In the genomic region with DNA sequence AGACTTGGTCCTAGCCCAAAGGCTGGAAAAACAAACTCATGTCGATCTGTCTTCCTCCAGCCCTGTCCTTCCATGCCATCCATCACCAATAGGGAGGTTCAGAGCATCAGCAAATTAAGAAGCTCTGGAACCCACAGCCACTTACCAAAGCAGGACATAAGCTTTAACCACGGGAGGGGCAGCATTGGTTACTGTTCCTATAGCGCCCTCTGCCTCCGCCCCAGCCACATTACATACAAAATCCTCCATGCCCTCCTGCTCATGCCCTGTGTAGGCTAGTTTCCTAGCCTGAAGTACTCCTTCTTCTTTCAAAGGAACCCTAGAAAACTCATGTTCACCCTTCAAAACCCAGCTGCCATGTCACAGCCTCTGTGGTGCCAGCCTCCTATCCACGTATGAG, we compare ENCODE assay signal across 8 mouse cellular contexts.
DNase-seq lines count a peak whose midpoint lies in the region; ATAC-seq and TF ChIP-seq lines count a peak whose summit lies in the region.

No protein-coding gene starts in this region.

- H3K4me2 ChIP-seq in kidney, embryonic 14.5 days (replicated peaks; ENCODE audit: low read depth, low read length): no peak overlapping the region
- H3K4me2 ChIP-seq in stomach, postnatal 0 days (replicated peaks; ENCODE audit: low read depth): no peak overlapping the region

- 20% methylated on average over 5 of the region's 5 CpGs for WGBS in kidney, embryonic 14.5 days
- 33% methylated on average over 5 of the region's 5 CpGs for WGBS in stomach, postnatal 0 days

- H3K27me3 ChIP-seq in kidney, embryonic 14.5 days (ENCODE audit: control insufficient read depth, insufficient read depth, low read length): no peaks in the 10 kb centered on the region
- no peaks in the 10 kb centered on the region for H3K27me3 ChIP-seq in stomach, postnatal 0 days (ENCODE audit: control insufficient read depth, insufficient read depth, low read length)

- peak; percentile 50 for DNase-seq in kidney, adult 11 months
- peak; percentile 37 for DNase-seq in adrenal gland, adult 8-10 months
- peak; percentile 54 for DNase-seq in embryo, embryonic 9.5 days (ENCODE audit: extremely low spot score)
- peak; percentile 69 for DNase-seq in induced T-regulatory cell, adult 2 months (ENCODE audit: low read depth)
- peak; percentile 32 to 60 for DNase-seq in left cerebral cortex, adult 8-10 months (ENCODE audit: low spot score in 2 of 2)
- DNase-seq in stomach, postnatal 0 days (ENCODE audit: low spot score): peak; percentile 55

- no peak overlapping the region for H3K27ac ChIP-seq in kidney, embryonic 14.5 days (ENCODE audit: low read depth, low read length)
- H3K27ac ChIP-seq in stomach, postnatal 0 days (replicated peaks): no peak overlapping the region

- peak; percentile 85 for TF ChIP-seq CTCF in stomach, postnatal 0 days (IDR thresholded peaks at IDR 0.05; ENCODE audit: low read depth)

- H3K36me3 ChIP-seq in kidney, embryonic 14.5 days (ENCODE audit: control insufficient read depth, insufficient read depth, low read length): no peaks in the 10 kb centered on the region
- no peaks in the 10 kb centered on the region for H3K36me3 ChIP-seq in stomach, postnatal 0 days (ENCODE audit: control insufficient read depth, insufficient read depth, low read length)

- ATAC-seq in kidney, embryonic 14.5 days (ENCODE audit: low FRiP score, low TSS enrichment): no peak
- ATAC-seq in megakaryocyte-erythroid progenitor cell, adult 5-6 weeks (replicated peaks; ENCODE audit: low FRiP score, low TSS enrichment, poor library complexity, severe bottlenecking): peak; percentile 85
- ATAC-seq in stomach, postnatal 0 days (ENCODE audit: low FRiP score, low TSS enrichment): peak; percentile 24; the same call in 1 of the 2 replicates

- no peaks in the 10 kb centered on the region for H3K9me3 ChIP-seq in kidney, embryonic 14.5 days (ENCODE audit: control insufficient read depth, low read length)
- no peaks in the 10 kb centered on the region for H3K9me3 ChIP-seq in stomach, postnatal 0 days (ENCODE audit: control insufficient read depth, low read length)

- no peak overlapping the region for H3K9ac ChIP-seq in kidney, embryonic 14.5 days (ENCODE audit: low read depth, low read length)
- no peak overlapping the region for H3K9ac ChIP-seq in stomach, postnatal 0 days (ENCODE audit: low read length)

- no peaks in the 10 kb centered on the region for H3K4me1 ChIP-seq in kidney, embryonic 14.5 days (ENCODE audit: control insufficient read depth, insufficient read depth, low read length)
- no peaks in the 10 kb centered on the region for H3K4me1 ChIP-seq in stomach, postnatal 0 days (replicated peaks; ENCODE audit: control insufficient read depth, insufficient read depth)

- TF ChIP-seq EP300 in stomach, postnatal 0 days (optimal IDR thresholded peaks at IDR 0.05): no peak

- H3K4me3 ChIP-seq in kidney, embryonic 14.5 days (ENCODE audit: low read length): no peak overlapping the region
- H3K4me3 ChIP-seq in stomach, postnatal 0 days (ENCODE audit: low read depth, low read length): no peak overlapping the region
